Mouse (Mus musculus) heart, adult 9 months (tissue): Measurements from ENCODE around the gene Gm33543.
A peak's percentile ranks its signal among the peaks of the same experiment; 100 is the strongest.

Experiments used
- DNase-seq, 2 experiments: peaks; one replicate each; pipeline ENCODE4 v3.0.0; 2022; ENCODE audit warnings: low spot score in 2 of 2

Gm33543 gene

DNA sequence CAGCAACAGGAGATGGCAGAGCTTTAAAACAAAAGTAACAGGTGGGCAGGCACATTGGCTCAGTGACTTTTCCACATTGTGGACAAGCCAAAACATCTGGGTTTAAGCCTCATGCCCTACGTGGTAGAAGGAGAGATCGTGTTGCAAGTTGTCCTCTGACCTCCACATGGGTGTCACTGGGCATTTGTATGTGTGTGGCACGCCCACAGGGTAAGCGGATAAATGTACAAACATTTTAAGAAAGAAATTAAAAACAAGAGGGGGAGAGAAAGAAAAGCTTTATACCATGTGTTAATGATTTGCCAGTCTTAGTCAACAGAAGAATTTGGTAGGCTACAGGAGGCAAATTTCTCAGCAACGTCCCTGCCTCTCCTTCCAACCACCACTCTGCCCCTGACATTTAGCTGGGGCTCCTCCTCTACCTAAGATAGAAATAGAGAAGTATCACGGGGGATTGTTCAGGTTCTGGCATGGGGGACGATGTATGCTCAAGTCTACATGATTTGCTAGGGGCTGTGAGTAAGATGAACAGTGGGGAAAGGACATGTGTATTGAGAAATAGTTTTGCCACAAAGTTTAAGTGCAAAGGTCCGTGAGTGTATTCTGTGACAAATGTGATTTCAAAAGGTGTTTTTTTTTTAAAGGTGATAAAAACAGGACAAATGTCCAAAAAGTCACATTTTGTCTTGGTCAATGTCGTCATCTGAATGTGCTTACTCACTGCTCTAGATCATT lies 6.0 kb downstream of the Gm33543 start:
- DNase-seq: no peak

- DNase-seq: peak in 1 of 2 experiments; percentile 20
Observed at GRCm38 (mm10) chr10:95830891-95831290, 11.8 kb downstream of the Gm33543 start.

DNA sequence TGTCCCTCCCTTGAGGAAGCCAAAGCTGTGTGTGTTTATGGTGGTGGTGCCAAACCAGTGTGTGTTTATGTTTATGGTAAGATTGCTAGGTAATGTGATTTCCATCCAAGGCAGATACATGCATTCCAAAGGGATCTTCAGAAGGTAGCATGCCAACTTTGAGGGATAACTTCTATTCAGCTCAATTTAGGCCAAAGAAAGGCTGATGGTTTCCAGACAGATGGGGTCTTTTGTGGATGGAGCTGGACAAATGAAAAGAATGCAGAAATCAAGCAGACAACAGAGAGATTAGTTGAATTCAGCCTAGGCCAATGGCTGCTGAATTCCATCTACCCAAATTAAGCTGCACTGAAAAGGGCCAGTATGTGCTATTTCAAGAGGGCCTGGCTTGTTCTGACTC lies 13.3 kb downstream of the Gm33543 start:
- no peak for DNase-seq

GRCm38 (mm10) chr10:95828374-95828773 lies 14.4 kb downstream of the Gm33543 start:
- peak; percentile 69 to 79 for DNase-seq

DNA sequence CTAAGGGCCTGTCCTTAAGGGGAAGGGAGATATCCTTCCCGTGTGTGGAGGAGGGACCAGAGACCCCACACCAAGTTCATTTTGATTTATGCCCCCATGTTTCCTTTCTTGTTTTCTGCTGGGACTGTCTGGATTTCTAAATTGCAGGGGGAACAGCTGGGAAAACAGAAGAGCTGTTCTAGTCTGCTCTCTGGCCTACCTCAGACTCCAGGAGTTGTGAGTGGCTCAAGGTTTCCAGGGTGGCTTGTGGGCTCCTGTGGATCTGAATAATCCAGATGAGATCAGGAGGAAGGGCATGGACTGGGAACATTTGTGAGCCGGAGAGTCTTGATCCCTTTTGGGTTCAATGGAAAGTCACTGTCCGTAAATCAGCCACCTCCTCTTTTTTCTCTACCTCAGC lies 17.1 kb downstream of the Gm33543 start:
- DNase-seq: no peak

DNA sequence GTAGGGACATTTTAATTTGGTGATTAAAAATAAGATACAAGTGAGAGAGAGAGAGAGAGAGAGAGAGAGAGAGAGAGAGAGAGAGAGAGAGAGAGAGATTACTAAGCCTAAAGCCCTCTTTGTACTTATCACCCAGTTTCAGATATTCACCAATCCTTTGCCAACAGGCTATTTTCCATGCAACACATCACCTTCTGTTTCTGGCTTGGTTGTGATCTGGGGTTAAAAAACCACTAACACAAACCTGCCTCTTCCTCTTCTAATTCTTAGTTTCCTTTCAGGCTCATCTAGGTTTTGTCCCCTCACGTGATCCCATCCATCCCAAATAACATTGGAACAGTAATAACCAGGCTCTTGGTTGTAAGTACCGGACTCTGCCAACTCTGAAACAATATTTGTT lies 24.2 kb downstream of the Gm33543 start:
- DNase-seq: no peak

- no peak for DNase-seq
Observed at GRCm38 (mm10) chr10:95817419-95818161, 25.1 kb downstream of the Gm33543 start.

GRCm38 (mm10) chr10:95814351-95814750 lies 28.4 kb downstream of the Gm33543 start:
- no peak for DNase-seq

GRCm38 (mm10) chr10:95811869-95812268 lies 30.9 kb downstream of the Gm33543 start:
- no peak for DNase-seq

- peak in 1 of 2 experiments; percentile 24 for DNase-seq
Observed at GRCm38 (mm10) chr10:95801443-95801811, 41.3 kb downstream of the Gm33543 start.

DNA sequence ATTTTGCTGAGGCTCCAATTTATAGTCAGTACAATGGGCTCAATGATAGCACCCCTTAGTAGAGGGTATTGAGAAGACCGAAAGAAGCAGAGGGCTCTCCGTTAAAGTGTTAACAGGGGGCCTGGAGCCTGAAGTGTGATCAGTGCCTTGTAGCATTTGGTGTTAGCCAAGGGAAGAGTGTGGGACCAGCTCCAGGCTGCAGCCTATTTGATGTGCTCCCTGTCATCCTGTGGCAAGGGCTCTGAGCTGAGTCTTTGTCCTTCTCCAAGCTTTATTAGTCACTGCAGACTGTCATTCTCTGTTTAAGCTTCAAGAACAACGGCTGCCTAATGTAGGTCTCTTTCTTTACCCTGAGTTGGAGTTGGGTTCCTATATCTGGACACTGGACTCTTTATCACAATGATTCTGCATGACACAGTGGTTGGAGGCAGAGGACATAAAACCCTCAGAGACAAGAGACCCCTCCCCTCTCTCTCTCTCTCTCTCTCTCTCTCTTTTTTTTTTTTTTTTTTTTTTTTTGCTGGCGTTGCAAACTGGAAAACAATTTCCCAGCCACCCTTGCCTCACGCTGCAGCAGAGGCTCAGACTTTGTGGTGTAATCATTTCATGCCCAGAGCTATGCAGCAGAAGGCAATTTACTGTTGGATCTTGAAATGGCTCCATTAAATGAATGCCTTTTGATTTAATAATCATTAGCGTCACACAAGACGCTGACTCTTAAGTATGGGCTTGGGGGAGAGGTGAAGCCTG lies 41.9 kb downstream of the Gm33543 start:
- no peak for DNase-seq

- DNase-seq: no peak
Observed at GRCm38 (mm10) chr10:95797645-95798395, 44.9 kb downstream of the Gm33543 start.

GRCm38 (mm10) chr10:95795500-95795899 lies 47.2 kb downstream of the Gm33543 start:
- no peak for DNase-seq

GRCm38 (mm10) chr10:95794706-95795105 lies 48.0 kb downstream of the Gm33543 start:
- no peak for DNase-seq

GRCm38 (mm10) chr10:95791427-95791804 lies 51.3 kb downstream of the Gm33543 start:
- DNase-seq: no peak

- peak in 1 of 2 experiments; percentile 8 for DNase-seq
Observed at GRCm38 (mm10) chr10:95790771-95791426, 51.8 kb downstream of the Gm33543 start.

DNA sequence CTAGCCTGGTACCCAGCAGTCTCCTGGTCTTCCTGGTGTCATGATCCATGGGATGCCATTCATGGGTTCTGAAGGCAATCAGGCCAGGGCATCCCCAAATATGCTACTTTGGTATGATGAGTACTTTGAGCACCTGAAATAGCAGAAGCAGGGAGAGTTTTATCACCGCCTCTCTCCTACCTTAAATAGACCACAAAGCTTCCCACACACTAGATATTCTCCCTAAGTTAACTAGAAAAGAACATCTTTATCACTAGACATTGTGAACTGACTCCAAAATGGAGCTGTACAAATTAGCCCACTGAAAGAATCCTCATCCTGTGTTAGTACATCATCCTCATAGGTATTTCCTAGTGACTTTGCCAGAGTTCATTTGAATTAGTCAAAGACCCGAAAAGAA lies 55.6 kb downstream of the Gm33543 start:
- no peak for DNase-seq

DNA sequence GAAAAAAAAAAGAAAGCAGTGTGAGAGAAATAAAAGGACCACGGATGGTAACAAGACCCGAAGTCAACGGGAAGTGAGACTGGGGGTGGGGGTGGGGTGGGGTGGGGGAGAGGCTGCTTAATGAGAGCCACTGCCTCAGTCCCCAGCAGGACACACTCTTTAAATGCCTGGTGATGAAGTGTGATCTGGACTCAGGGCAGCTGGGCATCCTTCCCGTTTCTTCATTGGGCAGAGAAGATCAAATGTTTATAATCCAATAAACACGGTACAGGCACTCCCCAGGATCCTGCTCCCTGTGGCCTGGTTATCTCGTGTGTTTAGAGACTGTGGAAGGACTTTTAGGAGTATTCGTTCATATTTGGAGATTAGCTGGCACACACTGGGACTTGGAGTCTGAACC lies 57.9 kb downstream of the Gm33543 start:
- DNase-seq: no peak

- no peak for DNase-seq
Observed at GRCm38 (mm10) chr10:95780881-95781600, 61.7 kb downstream of the Gm33543 start.

DNA sequence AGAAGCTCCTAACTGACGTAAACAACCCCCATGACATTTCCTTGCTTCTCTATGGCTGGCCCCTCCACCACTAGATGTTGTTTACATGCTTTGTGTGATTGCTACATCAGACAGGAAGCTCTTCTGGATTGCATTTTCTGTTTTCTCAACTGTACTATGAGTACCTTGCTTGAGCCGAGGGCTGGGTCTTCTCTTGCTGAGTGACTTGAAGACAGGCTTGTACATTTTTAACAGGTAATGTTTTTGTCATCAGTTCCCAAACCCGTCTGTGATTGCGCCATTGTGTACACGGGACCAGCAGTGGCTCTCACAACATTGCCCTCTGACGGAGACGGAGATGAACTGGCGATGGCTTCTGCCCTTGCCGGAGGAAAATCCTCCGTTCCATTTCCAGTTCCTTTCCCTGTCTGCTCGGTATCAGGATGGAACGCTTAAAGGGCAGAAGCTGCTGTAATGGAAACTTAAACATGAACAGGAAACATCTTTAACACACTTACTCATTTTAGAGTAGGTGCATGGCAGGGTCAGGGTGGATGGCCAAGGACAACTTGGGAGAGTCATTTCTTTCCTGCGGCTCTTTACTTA lies 62.8 kb downstream of the Gm33543 start:
- peak; percentile 39 to 43 for DNase-seq
